Mouse (Mus musculus): ENCODE data around the gene H60b. TPM values are rescaled to one million over a fixed set of nuclear protein-coding genes. Genes with fewer than 3 reads are reported as not detected.
"Not testable (repeated sequence)": the region's sequence is repeated elsewhere in the genome, so short reads cannot be mapped to it uniquely, and the experiment has no call there.

The H60b gene
- polyA plus RNA-seq, 1 experiment from 2014 or later, result not detected

- peaks cover 10% of the 10 kb centered on the region; the same call in 1 of the 2 replicates for H3K4me1 ChIP-seq (ENCODE audit: insufficient read depth)
- H3K36me3 ChIP-seq (replicated peaks; ENCODE audit: insufficient read depth, low read length), result no peaks in the 10 kb centered on the region
- DNase-seq (peak; percentile 18), ATAC-seq (no peak)
- H3K4me3 ChIP-seq (ENCODE audit: low read depth, low read length), result peak overlapping the region; percentile 68
- no peak overlapping the region for H3K27ac ChIP-seq (ENCODE audit: low read depth)
- peaks cover 42% of the 10 kb centered on the region for H3K27me3 ChIP-seq (ENCODE audit: insufficient read depth, low read length)
- WGBS (ENCODE audit: insufficient replicate concordance), result under 1% methylated on average over 50 of the region's 50 CpGs
- H3K9ac ChIP-seq (replicated peaks), result peak overlapping the region; percentile 71
- peak overlapping the region; percentile 96 for H3K4me2 ChIP-seq (ENCODE audit: low read depth, low read length)
- TF ChIP-seq CTCF (IDR thresholded peaks at IDR 0.05; ENCODE audit: low read depth), result no peak
- no peak for TF ChIP-seq EP300 (IDR thresholded peaks at IDR 0.05; ENCODE audit: low read depth)
- H3K9me3 ChIP-seq (ENCODE audit: low read length), result no peaks in the 10 kb centered on the region
Measured at GRCm38 (mm10) chr10:22149691-22150465, 8.5 kb upstream of the H60b start.

DNA sequence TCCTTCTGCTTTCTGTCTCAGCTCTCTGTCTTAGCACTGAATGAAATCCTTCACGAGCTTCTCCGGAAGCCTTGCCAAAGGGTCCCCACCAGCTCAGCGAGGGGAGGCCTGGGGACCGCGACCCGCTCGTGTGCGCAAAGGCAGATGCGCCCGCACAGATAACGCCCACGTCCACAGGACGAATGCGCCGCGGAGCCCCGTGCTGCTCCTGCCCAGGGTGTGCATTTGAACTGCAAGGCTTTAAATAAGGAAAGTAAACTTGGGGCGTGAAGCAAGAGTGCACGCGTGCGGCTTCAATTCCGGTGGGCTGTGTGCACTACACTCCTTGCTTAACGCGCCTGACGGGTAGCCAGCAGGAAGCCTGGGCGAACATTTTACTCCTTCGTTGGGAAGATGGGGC is 7.8 kb upstream of the H60b start:
- WGBS (ENCODE audit: insufficient replicate concordance), result under 1% methylated on average over 27 of the region's 27 CpGs
- peak; percentile 24 for DNase-seq
- H3K4me2 ChIP-seq (ENCODE audit: low read depth, low read length), result peak overlapping the region; percentile 96
- peak overlapping the region; percentile 68 for H3K4me3 ChIP-seq (ENCODE audit: low read depth, low read length)
- H3K27me3 ChIP-seq (ENCODE audit: insufficient read depth, low read length), result peaks cover 49% of the 10 kb centered on the region
- H3K9ac ChIP-seq (replicated peaks), result no peak overlapping the region
- H3K9me3 ChIP-seq (ENCODE audit: low read length), result no peaks in the 10 kb centered on the region
- H3K27ac ChIP-seq (ENCODE audit: low read depth), result no peak overlapping the region
- ATAC-seq, result no peak
- TF ChIP-seq EP300 (IDR thresholded peaks at IDR 0.05; ENCODE audit: low read depth), result no peak
- no peak for TF ChIP-seq CTCF (IDR thresholded peaks at IDR 0.05; ENCODE audit: low read depth)
- H3K4me1 ChIP-seq (ENCODE audit: insufficient read depth), result peaks cover 10% of the 10 kb centered on the region; the same call in 1 of the 2 replicates
- no peaks in the 10 kb centered on the region for H3K36me3 ChIP-seq (replicated peaks; ENCODE audit: insufficient read depth, low read length)

DNA sequence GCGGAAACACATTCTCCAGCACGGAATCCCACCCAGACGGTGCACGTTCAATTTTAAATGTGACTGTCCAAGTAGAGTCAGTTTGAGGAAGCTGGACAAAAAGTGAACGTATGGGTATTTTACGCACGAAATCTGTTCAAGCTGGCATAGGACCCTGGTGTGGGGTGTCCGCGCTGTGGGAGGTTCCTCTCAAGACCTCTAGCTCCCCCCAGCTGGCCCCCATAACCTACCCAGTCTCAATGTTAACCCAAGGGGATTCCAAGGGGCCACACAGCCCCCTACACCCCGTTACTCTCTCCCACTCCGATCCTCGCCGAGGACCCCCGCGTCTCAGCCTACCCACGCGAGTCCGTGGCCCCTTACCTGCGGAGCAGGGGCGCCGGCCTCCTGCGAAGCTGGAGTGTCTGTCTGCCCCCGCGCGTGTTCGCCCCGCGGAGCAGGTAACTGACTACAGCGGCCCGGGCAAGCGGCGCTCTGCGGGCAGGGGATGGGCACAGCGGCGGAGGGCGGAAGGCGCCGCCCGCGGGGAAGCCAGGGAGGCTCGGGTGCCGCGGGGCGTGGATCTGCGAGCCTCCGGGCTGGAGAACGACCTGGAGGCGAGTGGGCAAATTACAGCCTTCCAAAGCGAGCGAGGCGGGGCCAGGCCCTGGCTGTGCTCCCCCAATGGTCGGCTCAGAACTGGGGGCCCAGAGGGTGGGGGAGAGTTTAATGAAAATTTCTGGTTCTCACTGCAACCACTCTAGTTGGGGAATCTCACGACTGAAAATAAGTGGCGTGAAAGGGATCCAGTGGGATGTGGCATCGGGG is 7.1 kb upstream of the H60b start:
- H3K9ac ChIP-seq (replicated peaks); ATAC-seq; H3K9me3 ChIP-seq (ENCODE audit: low read length); H3K36me3 ChIP-seq (replicated peaks; ENCODE audit: insufficient read depth, low read length); H3K27ac ChIP-seq (ENCODE audit: low read depth): not testable (repeated sequence)
- peaks cover 10% of the 10 kb centered on the region; the same call in 1 of the 2 replicates for H3K4me1 ChIP-seq (ENCODE audit: insufficient read depth)
- peak overlapping the region; percentile 68 for H3K4me3 ChIP-seq (ENCODE audit: low read depth, low read length)
- WGBS (ENCODE audit: insufficient replicate concordance), result 2% methylated on average over 54 of the region's 55 CpGs
- peak overlapping the region; percentile 96 for H3K4me2 ChIP-seq (ENCODE audit: low read depth, low read length)
- H3K27me3 ChIP-seq (ENCODE audit: insufficient read depth, low read length), result peaks cover 56% of the 10 kb centered on the region
- peak; percentile 26 for DNase-seq

- not testable (repeated sequence) for H3K27ac ChIP-seq (ENCODE audit: low read depth); ATAC-seq; H3K4me2 ChIP-seq (ENCODE audit: low read depth, low read length); H3K4me3 ChIP-seq (ENCODE audit: low read depth, low read length); H3K9ac ChIP-seq (replicated peaks); H3K36me3 ChIP-seq (replicated peaks; ENCODE audit: insufficient read depth, low read length); H3K9me3 ChIP-seq (ENCODE audit: low read length); DNase-seq
- 3% methylated on average over 11 of the region's 11 CpGs for WGBS (ENCODE audit: insufficient replicate concordance)
- Histone ChIP-seq H3K27me3 (ENCODE audit: insufficient read depth, low read length) (peaks cover 64% of the 10 kb centered on the region), H3K4me1 (ENCODE audit: insufficient read depth) (peaks cover 10% of the 10 kb centered on the region; the same call in 1 of the 2 replicates)
Measured at GRCm38 (mm10) chr10:22151863-22152640, 6.3 kb upstream of the H60b start.

DNA sequence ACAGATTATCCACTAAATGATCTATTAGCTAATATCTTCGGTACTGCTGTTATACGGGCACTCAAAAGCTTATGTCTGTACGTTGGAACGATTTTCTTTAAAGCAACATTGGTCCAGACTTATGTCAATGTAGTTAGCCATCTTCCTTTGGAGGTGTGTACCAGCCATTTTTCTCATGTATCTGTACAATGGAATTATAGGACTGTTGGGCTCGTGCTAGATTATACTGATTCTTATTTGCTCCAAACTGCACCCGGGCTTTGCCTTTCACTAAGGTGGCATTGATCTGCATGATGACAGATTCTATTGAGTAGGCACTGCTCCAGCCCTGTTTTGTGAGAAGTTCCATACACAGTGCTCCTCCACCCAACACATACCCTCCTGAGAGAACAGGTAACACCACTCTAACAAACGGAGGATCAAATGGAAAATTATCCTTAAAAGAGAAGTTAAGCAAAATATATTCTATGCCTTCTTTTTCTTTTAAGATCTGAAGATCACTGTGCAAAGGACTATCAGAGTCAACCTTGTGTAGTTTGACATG is 5.2 kb upstream of the H60b start:
- peaks cover 73% of the 10 kb centered on the region for H3K27me3 ChIP-seq (ENCODE audit: insufficient read depth, low read length)
- H3K4me1 ChIP-seq (ENCODE audit: insufficient read depth), result peaks cover 11% of the 10 kb centered on the region; the same call in 1 of the 2 replicates
- ATAC-seq; H3K4me2 ChIP-seq (ENCODE audit: low read depth, low read length); H3K4me3 ChIP-seq (ENCODE audit: low read depth, low read length); H3K36me3 ChIP-seq (replicated peaks; ENCODE audit: insufficient read depth, low read length); H3K27ac ChIP-seq (ENCODE audit: low read depth); H3K9me3 ChIP-seq (ENCODE audit: low read length); DNase-seq; H3K9ac ChIP-seq (replicated peaks): not testable (repeated sequence)
- WGBS (ENCODE audit: insufficient replicate concordance), result 11% methylated on average over 7 of the region's 7 CpGs

DNA sequence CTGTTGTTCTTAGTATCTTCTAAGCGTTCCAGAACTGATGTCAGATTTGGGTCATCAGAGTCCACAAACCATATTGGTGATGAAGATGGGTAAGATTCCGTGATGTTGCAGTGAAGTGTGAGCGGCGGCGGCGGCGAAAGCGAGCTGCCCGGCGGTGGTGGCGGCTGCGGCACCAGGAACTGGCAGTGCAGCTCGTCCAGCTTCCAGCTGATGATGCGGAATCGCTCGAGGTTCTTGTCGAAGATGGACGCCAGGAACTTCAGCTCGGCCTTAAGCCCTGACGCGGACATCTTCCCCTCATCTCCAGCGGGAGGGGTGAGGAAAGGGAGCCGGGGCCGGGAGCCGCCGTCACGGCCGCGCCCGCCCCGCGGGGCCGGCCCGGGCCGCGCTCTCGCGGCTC is 4.3 kb upstream of the H60b start:
- not testable (repeated sequence) for H3K9ac ChIP-seq (replicated peaks); ATAC-seq
- H3K27me3 ChIP-seq (ENCODE audit: insufficient read depth, low read length), result peaks cover 82% of the 10 kb centered on the region

More for the DNA sequence above, 4.3 kb upstream of the H60b start:
- H3K4me3 ChIP-seq (ENCODE audit: low read depth, low read length); H3K27ac ChIP-seq (ENCODE audit: low read depth); H3K9me3 ChIP-seq (ENCODE audit: low read length); H3K36me3 ChIP-seq (replicated peaks; ENCODE audit: insufficient read depth, low read length); H3K4me2 ChIP-seq (ENCODE audit: low read depth, low read length): not testable (repeated sequence)
- peaks cover 14% of the 10 kb centered on the region; the same call in 1 of the 2 replicates for H3K4me1 ChIP-seq (ENCODE audit: insufficient read depth)
- WGBS (ENCODE audit: insufficient replicate concordance), result under 1% methylated on average over 33 of the region's 38 CpGs
- peak; percentile 22 for DNase-seq

Measured in liver, postnatal 0 days (tissue).